Mouse (Mus musculus) limb, embryonic 10.5 days (tissue): Measurements from ENCODE around the gene Defb42. TPM values are rescaled to one million over a fixed set of nuclear protein-coding genes. Genes with fewer than 3 reads are reported as not detected.

Experiments used
- DNase-seq: peaks from one replicate; pipeline ENCODE4 v3.0.0-alpha.2; 2017; ENCODE audit warnings: low spot score
- H3K27ac ChIP-seq: fragments of 300-500 bp; sonication (generic); 2 replicates; pipeline ENCODE4 v1.5.1; 2016; ENCODE audit warnings: mild to moderate bottlenecking
- H3K27me3 ChIP-seq: fragments of 300-500 bp; sonication (generic); 2 replicates; pipeline ENCODE4 v1.6.1; 2016; ENCODE audit warnings: low read depth, mild to moderate bottlenecking; ENCODE audit not compliant: poor library complexity, severe bottlenecking
- H3K36me3 ChIP-seq: fragments of 300-500 bp; sonication (generic); 2 replicates; pipeline ENCODE4 v1.6.1; 2016; ENCODE audit warnings: mild to moderate bottlenecking, moderate library complexity
- H3K4me1 ChIP-seq: fragments of 300-500 bp; sonication (generic); 2 replicates; pipeline ENCODE4 v1.6.1; 2016
- H3K4me3 ChIP-seq: fragments of 300-500 bp; sonication (generic); 2 replicates; pipeline ENCODE4 v1.5.1; 2016; ENCODE audit warnings: mild to moderate bottlenecking, moderate library complexity
- H3K9me3 ChIP-seq: fragments of 300-500 bp; sonication (generic); replicated peaks from 2 replicates; pipeline ENCODE4 v1.6.1; 2016; ENCODE audit warnings: mild to moderate bottlenecking
- WGBS: fragments of 180-500 bp; shearing (Covaris S2); methylation state at CpG from one replicate; pipeline ENCODE4 v1.1.7; 2016; 5-methylcytosine and 5-hydroxymethylcytosine counted together
- polyA plus RNA-seq: library from polyadenylated mRNA; unstranded; fragments of >200 nt; fragmentation: Nextera tagmentation; extraction: Ambion mirVana; gene quantifications from 2 replicates; pipeline ENCODE4 v1.2.1, GENCODE M21; 2016

The Defb42 gene
- not detected in 2 replicates for polyA plus RNA-seq

DNA sequence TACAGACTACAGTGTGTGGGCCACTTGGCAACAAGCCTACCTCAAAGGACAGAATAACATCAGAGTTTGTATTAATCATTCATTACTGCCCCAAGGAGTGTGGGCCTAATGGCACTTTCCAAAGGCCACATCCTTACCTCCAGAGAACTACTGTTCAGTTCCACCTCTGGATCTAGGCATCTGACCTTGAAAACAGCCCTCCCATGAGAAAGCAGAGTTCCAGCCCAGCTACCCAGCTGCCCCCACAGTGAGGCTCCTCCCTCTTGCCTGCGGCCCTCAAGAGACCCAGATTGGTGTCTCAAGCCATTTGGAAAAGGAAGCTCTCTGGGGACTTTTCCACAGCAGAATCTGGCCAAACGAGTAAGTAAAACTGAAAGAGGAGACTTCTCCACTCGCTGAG lies at the start of gene Defb42:
Gene Defb42, plus strand, starts transcription at position 301 of the 400 bp plus-strand sequence.
- H3K27ac ChIP-seq: no peak within 1 kb of the TSS
- WGBS: 80% methylated on average over 3 of the region's 3 CpGs
- DNase-seq: no peak
- H3K27me3 ChIP-seq: no peaks in the 10 kb centered on the region
- H3K4me3 ChIP-seq: no peak within 1 kb of the TSS
- H3K9me3 ChIP-seq: no peaks in the 10 kb centered on the region
- no peaks in the 10 kb centered on the region for H3K4me1 ChIP-seq
- H3K36me3 ChIP-seq: no peaks in the 10 kb centered on the region

DNA sequence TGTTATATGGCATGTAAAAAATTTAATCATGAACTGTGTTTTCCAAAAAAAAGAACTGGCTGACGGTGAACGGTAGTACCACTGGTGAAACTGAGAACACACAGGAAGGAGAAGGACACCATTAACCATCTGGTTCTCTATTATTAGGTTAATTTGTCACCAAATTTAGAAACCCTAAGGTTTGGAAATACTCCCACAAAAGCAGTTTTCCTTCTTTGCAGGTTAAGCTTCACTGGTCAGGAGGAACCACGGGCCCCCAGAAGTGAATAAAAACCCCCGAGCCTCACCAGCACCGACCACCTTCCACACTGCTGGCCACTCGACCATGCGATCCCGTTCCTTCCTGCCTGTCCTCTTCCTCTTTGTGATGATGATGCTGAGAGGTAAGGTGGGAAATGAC lies 49.0 kb upstream of the Defb42 start, which contains the start of gene Defb47:
Gene Defb47, plus strand, starts transcription at position 301 of the 400 bp plus-strand sequence.
- no peaks in the 10 kb centered on the region for H3K9me3 ChIP-seq
- WGBS: 92% methylated on average over 8 of the region's 8 CpGs
- no peak within 1 kb of the TSS for H3K27ac ChIP-seq
- no peak for DNase-seq
- no peaks in the 10 kb centered on the region for H3K36me3 ChIP-seq
- H3K4me1 ChIP-seq: no peaks in the 10 kb centered on the region
- no peaks in the 10 kb centered on the region for H3K27me3 ChIP-seq
- no peak within 1 kb of the TSS for H3K4me3 ChIP-seq

DNA sequence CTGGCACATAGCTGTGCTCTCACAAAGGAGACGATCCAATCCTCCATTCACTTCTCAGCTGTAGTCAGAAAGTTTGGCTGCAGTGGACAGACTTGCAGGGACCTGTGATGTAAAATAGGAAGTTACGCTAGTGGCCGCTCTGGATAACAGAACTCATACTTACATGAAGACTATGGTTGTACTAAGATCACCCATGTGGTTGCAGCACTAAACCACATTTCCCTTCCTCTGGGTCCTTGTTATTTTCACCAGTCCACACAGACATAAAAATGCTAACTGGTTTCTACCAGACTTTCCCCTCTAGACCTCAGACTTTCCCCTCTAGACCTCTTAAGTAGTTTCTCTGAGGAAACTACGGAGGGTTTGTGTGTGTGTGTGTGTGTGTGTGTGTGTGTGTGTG lies 47.8 kb upstream of the Defb42 start:
- WGBS: 91% methylated on average over 4 of the region's 4 CpGs
- Histone ChIP-seq H3K36me3 (no peaks in the 10 kb centered on the region), H3K27ac (no peak overlapping the region), H3K4me3 (no peak overlapping the region), H3K27me3 (no peaks in the 10 kb centered on the region), H3K4me1 (no peaks in the 10 kb centered on the region), H3K9me3 (no peaks in the 10 kb centered on the region)
- no peak for DNase-seq

DNA sequence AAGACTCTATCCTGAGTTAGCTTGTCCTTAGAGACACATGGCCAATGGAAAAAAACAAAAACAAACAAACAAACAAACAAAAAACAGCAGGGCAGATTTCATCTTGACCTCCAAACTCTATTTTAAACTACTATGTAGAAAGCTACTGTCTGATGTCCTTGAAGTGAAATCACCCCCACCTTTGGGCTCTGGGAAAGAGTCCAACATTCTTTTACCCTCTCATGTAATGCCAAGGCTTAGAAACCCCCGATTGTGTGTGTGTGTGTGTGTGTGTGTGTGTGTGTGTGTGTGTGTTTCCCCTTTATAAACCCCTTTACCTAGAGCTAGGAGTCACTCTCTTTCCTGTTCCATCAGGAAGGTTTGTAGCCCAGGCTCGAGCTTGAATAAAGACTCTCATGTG lies 44.2 kb upstream of the Defb42 start:
- 83% methylated on average over 2 of the region's 2 CpGs for WGBS
- Histone ChIP-seq H3K27me3 (no peaks in the 10 kb centered on the region), H3K9me3 (no peaks in the 10 kb centered on the region), H3K36me3 (no peaks in the 10 kb centered on the region), H3K4me3 (no peak overlapping the region), H3K27ac (no peak overlapping the region), H3K4me1 (no peaks in the 10 kb centered on the region)
- no peak for DNase-seq

DNA sequence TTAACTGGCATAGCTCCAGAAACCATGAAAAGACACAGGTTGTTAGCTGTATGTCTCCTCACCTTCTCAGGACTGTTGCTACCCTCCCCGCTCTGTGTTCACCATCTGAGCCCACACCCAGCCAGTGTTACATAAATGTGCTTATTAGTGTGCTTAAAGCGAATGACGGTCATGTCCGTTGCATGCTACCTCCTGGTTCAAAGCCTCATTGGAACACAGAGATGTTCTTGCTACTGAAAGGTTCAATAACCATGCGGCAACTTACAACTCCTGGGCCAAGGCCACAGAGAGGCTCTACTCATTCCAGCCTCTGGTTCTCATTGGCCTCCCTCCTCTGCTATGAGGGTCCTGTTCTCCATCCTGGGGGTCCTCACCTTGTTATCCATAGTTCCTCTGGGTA lies 35.3 kb upstream of the Defb42 start, which contains the start of gene Defb43:
Gene Defb43, plus strand, starts transcription at position 301 of the 400 bp plus-strand sequence.
- no peak for DNase-seq
- no peak within 1 kb of the TSS for H3K27ac ChIP-seq
- H3K9me3 ChIP-seq: no peaks in the 10 kb centered on the region
- no peaks in the 10 kb centered on the region for H3K4me1 ChIP-seq
- 96% methylated on average over 5 of the region's 5 CpGs for WGBS
- H3K27me3 ChIP-seq: no peaks in the 10 kb centered on the region
- no peaks in the 10 kb centered on the region for H3K36me3 ChIP-seq
- H3K4me3 ChIP-seq: no peak within 1 kb of the TSS

DNA sequence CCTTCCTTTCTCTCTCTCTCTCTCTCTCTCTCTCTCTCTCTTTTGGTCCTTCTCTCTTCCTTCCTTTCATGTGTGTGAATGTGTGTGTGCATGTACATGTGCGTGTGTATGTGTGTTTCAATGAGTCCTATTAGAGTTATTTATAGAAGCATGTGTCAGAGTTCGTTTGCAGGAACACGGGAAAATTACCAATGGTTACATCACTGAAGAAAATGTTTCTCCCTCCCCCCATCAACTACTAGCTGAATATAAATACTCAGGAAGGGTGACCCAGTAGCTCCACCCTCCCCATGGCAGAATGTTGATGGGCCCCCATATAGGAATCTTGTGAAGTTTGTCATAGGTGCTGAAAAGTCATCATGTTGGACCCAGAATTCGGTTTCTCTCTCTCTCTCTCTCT lies 33.7 kb upstream of the Defb42 start:
- no peaks in the 10 kb centered on the region for H3K4me1 ChIP-seq
- no peak overlapping the region for H3K27ac ChIP-seq
- WGBS: 89% methylated on average over 4 of the region's 4 CpGs
- no peaks in the 10 kb centered on the region for H3K27me3 ChIP-seq
- DNase-seq: no peak
- H3K36me3 ChIP-seq: no peaks in the 10 kb centered on the region
- no peaks in the 10 kb centered on the region for H3K9me3 ChIP-seq
- H3K4me3 ChIP-seq: no peak overlapping the region

DNA sequence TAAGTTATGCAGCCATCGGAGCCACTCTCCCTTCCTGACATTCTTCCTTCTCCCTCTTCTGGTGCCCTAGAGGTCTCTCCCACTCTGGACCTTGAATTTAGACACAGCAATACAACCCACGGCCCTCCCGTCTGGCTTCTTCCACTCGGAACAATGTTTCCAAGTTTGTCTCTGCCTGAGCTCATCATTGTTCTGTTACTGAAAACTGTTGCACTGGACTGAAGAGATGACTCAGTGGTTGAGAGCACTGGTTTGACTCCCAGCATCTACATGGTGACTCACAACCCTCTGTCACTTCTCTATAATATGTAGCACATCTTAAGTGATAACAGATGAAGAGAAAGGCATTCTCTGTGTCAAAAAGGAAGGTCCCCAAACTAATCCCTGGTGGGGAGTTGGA lies 32.1 kb upstream of the Defb42 start:
- Histone ChIP-seq H3K9me3 (no peaks in the 10 kb centered on the region), H3K27me3 (no peaks in the 10 kb centered on the region), H3K4me3 (no peak overlapping the region), H3K27ac (no peak overlapping the region), H3K4me1 (no peaks in the 10 kb centered on the region), H3K36me3 (no peaks in the 10 kb centered on the region)
- WGBS: 93% methylated on average over 4 of the region's 4 CpGs
- DNase-seq: no peak

DNA sequence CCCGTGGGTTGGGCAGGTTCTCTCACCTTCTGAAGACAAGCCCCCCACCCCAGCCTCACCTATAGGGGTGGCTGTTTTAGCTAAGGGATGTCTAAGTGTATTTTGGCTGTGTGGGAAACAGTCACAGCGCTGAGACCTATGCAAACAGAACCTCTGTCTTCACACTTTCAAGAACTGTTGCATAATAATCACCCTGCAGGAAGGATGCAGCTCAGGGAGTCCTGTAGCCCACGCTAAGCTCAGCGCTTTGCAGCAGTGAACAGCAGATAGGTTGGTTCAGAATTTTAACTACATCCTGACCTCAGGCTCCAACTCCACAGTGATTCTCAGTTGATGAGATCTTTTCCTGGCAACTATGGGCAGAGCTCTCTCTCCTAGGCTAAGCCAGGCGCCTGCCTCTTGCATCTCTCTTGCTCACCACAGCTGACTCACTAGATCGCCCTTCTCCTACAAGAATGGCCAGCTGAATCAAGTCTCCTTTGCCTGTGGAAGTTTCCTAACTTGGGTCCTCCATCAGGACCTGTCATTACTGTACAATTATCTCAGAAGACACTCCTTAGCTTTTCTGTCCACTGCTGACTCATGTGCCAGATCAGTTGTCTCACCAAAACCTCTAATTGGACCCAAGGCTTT lies 26.2 kb upstream of the Defb42 start:
- WGBS: 60% methylated on average over 6 of the region's 6 CpGs
- Histone ChIP-seq H3K4me1 (no peaks in the 10 kb centered on the region), H3K27me3 (no peaks in the 10 kb centered on the region), H3K9me3 (no peaks in the 10 kb centered on the region), H3K36me3 (no peaks in the 10 kb centered on the region), H3K4me3 (no peak overlapping the region), H3K27ac (no peak overlapping the region)
- no peak for DNase-seq

DNA sequence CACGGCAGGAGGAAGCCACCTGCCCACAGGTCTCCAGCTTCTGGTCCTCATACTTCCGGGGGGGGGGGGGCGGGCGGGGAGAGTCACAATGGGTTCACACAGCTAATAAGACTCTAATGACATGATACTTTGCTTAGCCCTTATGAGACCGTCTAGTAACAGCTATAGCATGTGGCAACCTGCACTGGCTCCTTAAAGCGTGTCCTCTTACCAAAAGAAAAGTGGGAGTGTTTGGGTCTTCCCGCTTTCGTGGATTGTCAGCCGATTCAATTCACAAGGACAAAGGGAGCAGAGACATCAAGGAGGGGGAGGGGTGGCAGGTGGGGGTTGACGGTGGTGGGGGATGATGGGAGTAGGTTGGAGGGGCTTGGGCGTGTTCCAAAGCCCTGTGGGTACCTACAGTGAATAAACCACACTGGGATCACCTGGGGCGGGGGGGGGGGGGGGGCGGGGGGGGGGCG lies 3.1 kb downstream of the Defb42 start, which contains the start of gene Defb30:
Gene Defb30, minus strand, starts transcription at position 51 of the 461 bp plus-strand sequence.
- Histone ChIP-seq H3K9me3 (no peaks in the 10 kb centered on the region), H3K27me3 (no peaks in the 10 kb centered on the region), H3K36me3 (no peaks in the 10 kb centered on the region), H3K27ac (no peak within 1 kb of the TSS), H3K4me3 (no peak within 1 kb of the TSS), H3K4me1 (peaks cover 6% of the 10 kb centered on the region)
- no peak for DNase-seq
- WGBS: 78% methylated on average over 12 of the region's 14 CpGs

DNA sequence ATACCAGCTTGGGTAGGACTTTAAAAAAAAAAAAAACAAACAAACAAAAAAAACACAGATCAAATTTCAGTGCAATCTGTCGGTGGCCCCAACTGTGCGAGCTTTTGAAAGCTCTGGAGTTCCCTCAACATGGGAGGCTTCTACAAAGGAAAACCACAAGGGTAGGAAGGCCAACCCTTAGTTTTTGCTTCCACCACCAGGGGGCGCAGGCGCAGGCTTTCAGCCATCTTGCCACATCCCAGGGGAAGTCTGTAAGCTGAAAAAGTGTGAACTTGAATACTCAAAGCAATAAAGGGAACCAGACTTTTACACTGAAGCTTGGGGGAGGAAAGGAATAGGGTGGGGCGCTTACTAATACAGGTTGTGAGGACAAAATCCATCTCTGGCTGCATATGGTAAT lies 4.0 kb downstream of the Defb42 start:
- Histone ChIP-seq H3K4me1 (peaks cover 6% of the 10 kb centered on the region), H3K27ac (no peak overlapping the region), H3K27me3 (no peaks in the 10 kb centered on the region), H3K9me3 (no peaks in the 10 kb centered on the region), H3K4me3 (no peak overlapping the region), H3K36me3 (no peaks in the 10 kb centered on the region)
- WGBS: 37% methylated on average over 5 of the region's 5 CpGs
- peak; percentile 78 for DNase-seq

DNA sequence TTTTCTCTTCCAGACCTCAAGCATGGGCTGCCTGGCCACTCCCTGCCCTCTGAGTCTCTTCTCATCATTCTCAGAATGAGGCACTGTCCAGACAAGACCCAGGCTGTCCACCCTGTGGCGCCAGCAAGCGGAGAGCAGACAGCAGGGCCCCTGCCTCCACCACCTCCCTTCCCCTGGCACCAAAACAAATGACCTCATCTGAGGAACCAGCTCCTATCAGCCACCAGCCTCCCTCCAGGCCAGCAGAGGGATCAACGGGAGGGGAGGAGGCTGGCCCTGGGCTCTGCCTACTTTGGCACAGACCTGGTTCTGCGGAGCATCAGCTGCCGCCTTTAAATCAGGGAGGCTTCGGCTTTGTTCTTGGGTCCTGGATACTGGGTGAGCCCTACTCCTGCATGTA lies 7.9 kb downstream of the Defb42 start:
- Histone ChIP-seq H3K4me1 (peaks cover 6% of the 10 kb centered on the region), H3K27ac (no peak overlapping the region), H3K27me3 (no peaks in the 10 kb centered on the region), H3K9me3 (no peaks in the 10 kb centered on the region), H3K36me3 (no peaks in the 10 kb centered on the region), H3K4me3 (no peak overlapping the region)
- DNase-seq: no peak
- 29% methylated on average over 6 of the region's 6 CpGs for WGBS

DNA sequence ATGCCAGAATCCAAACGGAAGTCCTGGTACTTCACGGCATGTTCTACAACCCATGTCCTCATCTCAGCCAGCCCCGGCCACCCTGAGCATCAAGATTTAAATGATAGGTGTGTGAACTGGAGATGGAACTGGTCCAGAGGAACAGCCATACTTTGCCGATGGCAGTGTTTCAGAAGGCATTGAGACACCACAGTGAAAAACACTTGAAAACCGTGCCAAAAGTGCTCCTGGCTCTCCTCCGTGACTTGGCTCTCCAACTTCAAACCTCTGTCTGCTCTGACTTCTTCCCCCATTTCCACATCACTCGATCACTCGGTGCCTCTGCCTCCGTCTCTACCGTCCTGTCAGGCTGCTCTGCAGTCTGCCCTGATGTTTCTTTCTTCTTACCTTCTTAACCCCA lies 13.6 kb downstream of the Defb42 start:
- Histone ChIP-seq H3K36me3 (no peaks in the 10 kb centered on the region), H3K4me3 (no peak overlapping the region), H3K27me3 (no peaks in the 10 kb centered on the region), H3K27ac (no peak overlapping the region), H3K9me3 (no peaks in the 10 kb centered on the region), H3K4me1 (no peaks in the 10 kb centered on the region)
- 83% methylated on average over 10 of the region's 10 CpGs for WGBS
- no peak for DNase-seq

DNA sequence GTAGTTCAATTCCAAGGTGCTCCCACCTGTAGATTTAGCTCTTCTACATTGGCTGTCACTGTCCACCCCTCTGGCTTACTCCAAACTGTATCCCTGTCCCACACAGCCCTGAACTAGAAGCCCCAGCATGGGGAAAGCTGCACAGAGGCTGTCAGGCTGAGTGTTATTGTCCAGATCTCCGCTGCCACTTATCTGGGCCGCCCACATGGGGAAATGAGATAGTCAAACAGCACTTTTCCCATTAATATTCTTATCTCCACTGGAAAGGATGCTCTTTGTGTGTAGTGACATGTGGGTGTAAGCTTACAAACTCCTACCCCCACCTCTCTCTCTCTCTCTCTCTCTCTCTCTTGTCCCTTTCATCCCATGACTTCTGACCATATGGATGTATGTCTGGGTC lies 15.4 kb downstream of the Defb42 start:
- no peak for DNase-seq
- no peaks in the 10 kb centered on the region for H3K27me3 ChIP-seq
- H3K9me3 ChIP-seq: no peaks in the 10 kb centered on the region
- H3K4me3 ChIP-seq: no peak overlapping the region
- WGBS: 72% methylated on average over 2 of the region's 2 CpGs
- no peaks in the 10 kb centered on the region for H3K4me1 ChIP-seq
- no peak overlapping the region for H3K27ac ChIP-seq
- no peaks in the 10 kb centered on the region for H3K36me3 ChIP-seq

DNA sequence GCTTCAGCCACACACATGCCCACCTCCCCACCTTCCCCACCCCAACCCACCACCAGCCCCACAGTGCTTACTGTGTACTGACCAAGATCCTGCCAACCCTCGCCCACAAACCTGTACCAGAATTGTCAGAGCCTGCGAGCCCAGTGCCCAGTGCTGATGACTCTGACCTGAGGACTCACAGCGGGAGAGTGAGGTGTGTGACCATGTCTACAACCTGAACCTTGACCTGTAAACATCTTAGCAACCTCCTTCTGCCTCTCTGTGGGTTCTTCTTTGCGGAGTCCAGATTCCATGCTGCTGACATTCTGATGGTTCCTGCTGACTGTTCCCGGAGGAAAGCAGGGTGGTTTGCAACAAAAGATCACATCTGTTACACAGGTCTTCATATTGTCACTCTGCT lies 18.6 kb downstream of the Defb42 start:
- Histone ChIP-seq H3K27me3 (0 out of 2 replicates have a peak, but pooled peaks cover 8% of the 10 kb centered on the region), H3K9me3 (no peaks in the 10 kb centered on the region), H3K27ac (no peak overlapping the region), H3K4me1 (no peaks in the 10 kb centered on the region), H3K36me3 (no peaks in the 10 kb centered on the region), H3K4me3 (no peak overlapping the region)
- DNase-seq: no peak
- WGBS: 88% methylated on average over 5 of the region's 5 CpGs
